Mouse (Mus musculus) heart, postnatal 25 days (tissue): ENCODE data around the gene Pvalb. TPM values are rescaled to one million over a fixed set of nuclear protein-coding genes. Genes with fewer than 3 reads are reported as not detected.
A peak's percentile ranks its signal among the peaks of the same experiment; 100 is the strongest.

Experiments
- DNase-seq: peaks from one replicate; pipeline ENCODE4 v3.0.0; 2022; ENCODE audit warnings: low spot score
- intact Hi-C: fragments of 180-260 bp; cut with DNase I; formaldehyde crosslinking; loops from one replicate; pipeline ENCODE4 v1.15.1; 2025
- total RNA-seq, 2 experiments: library from RNA; stranded (reverse); gene quantifications; 2 replicates each; pipeline ENCODE4 v1.2.3; 2021

Gene Pvalb
- under 1 TPM; 0.64 to 0.91 TPM for total RNA-seq

DNA sequence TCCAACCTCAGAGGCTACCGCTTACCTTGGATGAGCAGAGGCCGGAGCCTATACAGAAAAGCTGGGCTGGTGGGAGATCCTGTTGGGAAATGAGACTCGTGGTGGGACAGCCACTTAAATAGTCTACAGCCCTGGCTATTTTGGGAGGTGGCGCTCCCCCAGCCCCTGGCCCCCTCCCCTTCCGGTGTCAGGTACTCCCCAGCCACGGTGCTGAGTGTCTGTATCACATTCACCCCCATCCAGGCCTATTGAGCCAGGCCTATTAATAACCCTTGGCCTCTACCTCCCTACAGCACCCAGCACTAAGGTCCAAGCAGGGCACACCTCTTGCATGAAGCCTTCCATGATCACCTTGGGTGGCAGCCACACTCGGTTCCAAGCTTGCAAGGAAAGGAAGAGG is at the start of gene Pvalb:
Gene Pvalb (minus strand): TSS at position 89 of the 400 bp plus-strand sequence.
- no peak for DNase-seq
- intact Hi-C loops, result no loop called here

DNA sequence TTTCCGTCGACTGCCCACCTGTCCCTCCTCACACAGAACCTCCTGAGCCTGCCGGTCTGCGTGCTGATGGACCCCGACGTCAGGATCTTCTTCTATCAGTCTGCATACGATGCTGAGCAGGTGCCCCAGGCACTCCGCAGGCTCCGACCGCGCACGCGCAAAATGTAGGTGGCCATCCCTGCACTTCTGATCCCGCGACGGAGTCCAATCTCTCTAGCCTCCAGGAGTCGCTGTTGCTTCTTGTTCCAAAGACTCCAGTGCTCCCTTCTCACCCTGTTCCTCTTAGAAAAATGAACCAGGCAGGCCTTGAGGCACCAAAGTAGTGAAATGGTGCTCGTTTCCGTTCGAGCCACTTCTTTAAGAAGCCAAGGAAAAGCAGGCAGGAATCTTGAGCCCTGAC is 48.6 kb upstream of the Pvalb start:
- intact Hi-C loops, result loop anchor here (5.0 kb wide), 1 partner anchor 183 kb away; no protein-coding TSS in a partner anchor
- no peak for DNase-seq

DNA sequence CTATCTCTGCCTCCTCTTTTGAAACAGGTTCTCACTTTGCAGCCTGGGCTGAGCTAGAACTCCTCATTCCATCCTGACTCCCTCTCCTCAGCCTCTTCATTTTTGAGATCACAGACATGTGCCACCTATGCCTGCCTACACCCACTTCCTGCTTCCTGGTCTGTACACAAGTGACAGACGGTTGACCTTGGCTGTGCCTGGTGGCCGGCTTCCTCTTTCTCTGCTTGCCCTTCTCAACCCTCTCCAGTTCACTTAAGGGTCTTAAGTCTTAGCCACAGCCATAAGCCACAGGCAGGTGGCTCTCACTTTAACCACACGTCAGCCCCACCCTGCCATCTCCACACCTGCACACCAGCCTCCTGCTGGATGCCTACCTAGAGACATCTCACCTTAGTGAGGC is 42.2 kb upstream of the Pvalb start:
- DNase-seq, result no peak
- intact Hi-C loops, result no loop called here

DNA sequence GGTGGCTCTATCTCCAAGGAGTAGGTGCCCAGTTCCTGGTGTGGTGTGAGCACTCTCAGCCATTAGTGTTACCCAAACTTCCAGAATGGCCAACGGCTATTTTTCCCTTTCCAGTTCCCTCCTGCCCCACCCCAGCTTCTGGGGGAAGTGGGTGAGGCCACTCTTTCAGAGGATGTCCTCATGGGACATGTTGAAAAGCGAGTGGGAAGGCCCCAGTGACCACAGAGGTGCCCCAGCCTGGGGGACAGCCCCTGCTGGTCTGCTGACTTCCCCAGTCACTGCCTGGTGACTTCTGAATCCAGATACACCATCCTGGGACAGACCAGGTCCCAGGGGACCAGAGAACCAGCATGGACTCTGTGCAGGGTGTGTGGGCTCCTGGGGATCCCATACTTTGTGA is 41.5 kb upstream of the Pvalb start:
- no peak for DNase-seq
- intact Hi-C loops, result no loop called here

DNA sequence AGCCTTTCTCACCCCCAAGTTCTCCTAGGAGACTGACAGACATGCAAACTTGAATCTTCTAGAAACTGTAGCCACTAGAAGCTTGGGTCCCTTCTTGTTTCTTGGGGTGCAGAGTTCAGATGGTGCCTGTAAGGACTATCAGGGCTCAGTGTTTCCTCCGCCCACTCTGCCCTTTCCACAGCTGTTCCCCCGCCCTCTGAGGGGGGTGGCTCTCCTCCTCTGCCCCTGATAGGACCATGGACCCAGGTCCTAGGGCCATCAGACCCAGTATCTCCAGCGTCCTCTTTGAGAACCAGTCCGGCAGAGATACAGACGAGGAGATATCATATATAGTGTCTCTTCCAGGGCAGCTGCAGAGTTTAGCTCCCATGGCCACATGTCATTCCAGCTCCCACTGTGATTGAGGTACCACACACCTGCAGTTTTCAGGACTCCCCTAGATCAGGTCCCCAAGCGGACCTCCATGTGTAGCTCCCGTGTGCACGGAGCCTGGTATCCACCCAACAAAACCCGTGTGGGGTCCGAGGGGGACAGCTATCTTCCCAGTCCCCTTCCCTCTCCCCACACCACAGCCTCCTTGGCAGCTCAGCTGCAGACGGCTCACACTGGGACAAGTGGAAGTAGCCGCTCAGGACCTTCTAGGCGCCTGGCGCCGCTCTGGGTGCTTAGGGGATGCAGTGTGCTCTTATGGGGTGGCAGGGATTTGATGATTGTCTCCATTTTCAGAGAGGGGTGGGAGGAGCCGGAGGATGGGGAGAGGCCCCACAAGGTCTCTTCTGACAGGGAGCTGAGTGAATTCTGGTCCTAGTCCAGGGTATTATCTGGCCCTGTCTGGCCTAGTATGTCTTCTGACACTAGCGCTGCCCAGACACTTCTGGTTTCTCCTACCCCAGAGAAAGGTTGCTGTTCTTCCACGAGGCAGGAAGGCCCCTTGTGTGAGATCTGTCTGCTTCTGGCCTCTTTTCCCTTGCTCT is 40.2 kb upstream of the Pvalb start:
- intact Hi-C loops, result no loop called here
- no peak for DNase-seq

DNA sequence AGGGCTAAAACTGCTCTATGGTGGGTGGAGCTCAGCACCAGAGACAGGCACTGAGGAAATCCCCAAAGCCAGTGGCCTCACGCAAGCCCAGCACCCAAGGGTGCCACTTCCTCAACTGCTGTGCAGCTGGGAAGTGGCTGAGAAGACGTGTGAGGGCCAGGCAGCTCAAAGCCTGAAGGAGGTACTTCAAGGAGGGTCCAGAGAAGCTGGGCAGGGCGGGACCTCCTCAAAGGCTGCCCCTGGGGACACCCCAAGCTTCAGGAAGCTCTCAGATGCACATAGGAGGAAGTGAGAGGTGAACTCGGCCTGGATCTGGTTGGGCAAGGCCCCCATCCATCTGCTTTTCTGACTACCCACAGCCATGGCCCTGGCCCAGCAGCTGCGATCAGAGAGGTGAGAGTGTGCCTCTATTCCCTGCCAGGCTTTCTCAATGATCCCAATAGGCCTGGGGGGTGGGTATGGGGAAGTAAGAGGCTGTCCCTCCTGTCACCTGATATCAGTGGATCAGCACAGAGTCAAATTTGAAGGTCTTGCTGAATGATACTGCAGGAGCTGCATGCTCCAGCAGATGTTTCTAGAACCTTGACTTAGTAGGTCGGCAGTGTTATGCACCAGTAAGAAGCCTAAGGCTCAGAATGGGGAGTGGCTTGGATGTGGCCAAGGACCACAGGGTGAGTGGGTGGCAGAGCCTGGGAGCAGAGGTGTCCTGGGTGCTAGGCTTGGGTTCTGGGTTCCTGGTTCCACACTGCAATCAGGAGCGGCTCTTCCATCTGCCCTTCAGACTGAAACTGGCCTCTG is 38.7 kb upstream of the Pvalb start, which contains the start of gene Ncf4:
Gene Ncf4 (plus strand): TSS at position 107 of the 798 bp plus-strand sequence.
- DNase-seq, result peak; percentile 20
- intact Hi-C loops, result no loop called here

DNA sequence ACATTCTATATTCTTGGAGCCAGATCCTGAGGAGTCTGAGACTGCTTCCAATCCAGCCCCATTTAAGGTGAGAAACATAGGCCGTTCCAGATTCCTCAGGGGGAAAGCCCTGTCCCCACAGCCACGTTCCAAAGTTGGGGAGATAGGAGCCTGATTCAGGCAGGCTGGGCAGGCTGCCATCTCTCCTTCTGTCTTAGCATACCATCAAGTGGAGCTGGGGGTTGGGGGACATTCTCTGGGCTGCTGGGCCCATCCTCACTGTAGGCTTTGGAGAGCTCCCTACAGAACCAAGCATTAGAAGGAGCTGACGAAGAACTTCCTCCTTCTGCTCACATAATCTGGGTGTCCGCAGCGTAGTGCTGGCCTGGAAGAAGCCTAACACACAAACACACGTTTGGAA is 37.6 kb upstream of the Pvalb start:
- DNase-seq, result no peak
- intact Hi-C loops, result no loop called here

DNA sequence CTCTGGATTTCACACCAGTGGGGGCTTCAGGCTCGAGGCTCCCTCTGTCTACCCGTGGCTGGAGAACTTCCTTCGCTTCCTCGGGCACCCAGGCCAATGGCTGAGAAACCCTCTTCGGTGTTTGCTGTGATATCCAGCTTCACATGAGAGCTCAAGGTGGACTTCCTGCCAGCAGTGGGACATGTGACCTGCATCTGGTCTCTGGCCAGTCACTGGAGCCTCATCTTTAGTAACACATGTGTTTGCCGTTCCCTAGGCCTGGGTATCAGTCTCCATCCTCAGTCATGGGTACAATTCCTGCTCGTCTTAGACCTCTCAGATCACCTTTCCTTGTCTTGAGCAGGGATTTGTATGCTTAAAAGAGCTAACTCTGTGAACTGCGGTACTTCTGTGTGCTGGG is 36.9 kb upstream of the Pvalb start:
- intact Hi-C loops, result no loop called here
- no peak for DNase-seq

DNA sequence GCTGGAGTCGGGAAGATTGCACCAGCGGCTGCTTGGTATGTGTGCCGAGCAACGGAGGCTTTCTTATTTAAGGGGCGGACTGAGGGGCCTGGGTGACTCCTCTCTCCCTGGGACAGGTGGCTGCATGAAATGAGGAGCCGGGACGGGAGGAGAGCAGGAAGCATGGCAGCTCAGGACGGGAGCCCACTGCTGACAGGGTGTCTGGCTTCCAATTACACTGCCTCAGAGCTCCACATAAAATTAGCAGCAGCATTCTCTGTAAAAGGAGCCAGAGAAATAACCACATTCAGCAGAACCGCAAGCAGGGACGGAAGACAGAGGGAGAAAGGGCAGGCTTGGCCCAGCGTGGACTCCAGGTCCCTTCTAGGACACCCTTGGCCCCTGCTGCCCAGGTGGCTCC is 35.1 kb upstream of the Pvalb start:
- no peak for DNase-seq
- intact Hi-C loops, result no loop called here

DNA sequence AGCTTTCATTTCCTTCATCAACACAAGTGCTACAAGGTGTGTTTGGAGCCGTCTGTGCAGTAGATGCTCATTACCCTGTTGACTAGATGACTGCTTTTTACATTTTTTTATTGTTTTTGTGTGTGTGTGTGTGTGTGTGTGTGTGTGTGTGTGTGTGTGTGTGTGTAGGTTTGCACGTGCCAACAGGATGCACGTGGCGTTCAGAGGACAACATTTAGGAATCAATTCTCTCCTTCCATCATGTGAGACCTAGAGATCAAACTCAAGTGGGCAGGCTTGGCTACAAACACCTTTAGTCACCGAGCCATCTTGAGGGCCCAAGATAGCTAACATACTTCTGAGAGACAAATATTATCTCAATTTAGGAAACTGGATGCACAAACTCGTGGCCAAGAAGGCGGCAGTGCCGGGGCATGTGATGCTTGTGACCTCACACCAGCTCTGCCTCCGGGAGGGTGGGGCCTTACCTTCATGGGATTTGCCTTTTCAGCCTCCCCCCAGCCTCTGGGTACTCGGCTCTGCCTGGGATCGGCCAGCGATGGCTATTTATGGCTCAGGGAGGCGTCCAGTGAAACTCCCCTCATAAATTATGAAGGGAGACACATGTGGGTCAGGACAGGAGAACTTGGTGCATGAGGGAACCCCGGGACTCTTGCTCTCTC is 33.9 kb upstream of the Pvalb start:
- no peak for DNase-seq
- intact Hi-C loops, result loop anchor here (5.0 kb wide), 1 partner anchor 63 kb away; no protein-coding TSS in a partner anchor

DNA sequence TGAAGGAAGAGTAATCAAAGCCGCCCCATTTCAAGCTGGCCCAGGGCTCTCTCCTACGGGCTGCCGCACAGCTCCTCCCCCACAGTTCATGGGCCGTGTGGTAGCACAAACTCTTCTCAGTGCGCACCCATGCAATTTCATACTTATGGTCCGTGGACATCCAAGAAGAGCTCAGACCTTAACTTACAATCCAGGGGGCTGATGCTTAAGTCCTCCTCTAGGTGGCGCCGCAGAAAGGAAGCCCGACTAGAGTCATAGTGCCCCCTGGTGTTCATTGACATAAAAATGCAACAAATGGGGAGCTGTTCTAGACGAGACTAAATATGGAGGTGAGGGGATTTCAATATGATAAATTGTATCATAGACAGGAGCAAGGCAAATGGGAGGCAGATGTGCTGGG is 33.3 kb upstream of the Pvalb start:
- DNase-seq, result no peak
- intact Hi-C loops, result loop anchor here (5.0 kb wide), 1 partner anchor 62 kb away; no protein-coding TSS in a partner anchor

DNA sequence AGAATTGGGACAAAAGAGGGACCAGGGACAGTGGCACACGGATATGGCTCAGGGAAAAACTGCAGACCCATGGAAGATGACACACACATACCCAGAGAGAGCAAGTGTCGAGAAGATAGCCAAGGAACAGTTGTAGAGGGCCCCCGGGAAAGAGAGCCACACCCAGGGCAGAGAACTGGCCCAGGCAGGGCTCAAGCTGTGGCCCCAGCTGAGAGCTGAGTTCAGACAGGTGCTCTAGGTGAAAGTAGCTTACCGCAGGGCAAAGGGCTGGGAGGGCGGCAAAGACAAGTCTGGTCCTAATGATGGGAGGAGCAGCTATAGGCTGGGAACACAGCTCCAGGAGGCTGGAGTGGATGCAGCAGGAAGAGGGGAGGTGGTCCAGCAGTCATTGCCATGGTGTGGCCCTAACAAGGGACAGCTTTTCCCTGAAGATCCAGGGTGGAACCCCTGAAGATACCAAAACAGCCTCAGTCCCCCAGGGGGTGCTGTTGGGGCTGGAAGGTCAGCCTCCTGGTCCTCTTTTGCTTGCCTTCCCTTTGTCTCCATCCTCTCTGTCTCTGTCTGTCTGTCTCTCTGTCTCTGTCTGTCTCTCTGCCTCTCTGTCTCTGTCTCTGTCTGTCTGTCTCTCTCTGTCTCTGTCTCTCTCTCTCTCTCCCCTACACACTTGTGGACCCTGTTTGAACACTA is 28.8 kb upstream of the Pvalb start:
- intact Hi-C loops, result loop anchor here (5.0 kb wide), 1 partner anchor 58 kb away; no protein-coding TSS in a partner anchor
- DNase-seq, result no peak

DNA sequence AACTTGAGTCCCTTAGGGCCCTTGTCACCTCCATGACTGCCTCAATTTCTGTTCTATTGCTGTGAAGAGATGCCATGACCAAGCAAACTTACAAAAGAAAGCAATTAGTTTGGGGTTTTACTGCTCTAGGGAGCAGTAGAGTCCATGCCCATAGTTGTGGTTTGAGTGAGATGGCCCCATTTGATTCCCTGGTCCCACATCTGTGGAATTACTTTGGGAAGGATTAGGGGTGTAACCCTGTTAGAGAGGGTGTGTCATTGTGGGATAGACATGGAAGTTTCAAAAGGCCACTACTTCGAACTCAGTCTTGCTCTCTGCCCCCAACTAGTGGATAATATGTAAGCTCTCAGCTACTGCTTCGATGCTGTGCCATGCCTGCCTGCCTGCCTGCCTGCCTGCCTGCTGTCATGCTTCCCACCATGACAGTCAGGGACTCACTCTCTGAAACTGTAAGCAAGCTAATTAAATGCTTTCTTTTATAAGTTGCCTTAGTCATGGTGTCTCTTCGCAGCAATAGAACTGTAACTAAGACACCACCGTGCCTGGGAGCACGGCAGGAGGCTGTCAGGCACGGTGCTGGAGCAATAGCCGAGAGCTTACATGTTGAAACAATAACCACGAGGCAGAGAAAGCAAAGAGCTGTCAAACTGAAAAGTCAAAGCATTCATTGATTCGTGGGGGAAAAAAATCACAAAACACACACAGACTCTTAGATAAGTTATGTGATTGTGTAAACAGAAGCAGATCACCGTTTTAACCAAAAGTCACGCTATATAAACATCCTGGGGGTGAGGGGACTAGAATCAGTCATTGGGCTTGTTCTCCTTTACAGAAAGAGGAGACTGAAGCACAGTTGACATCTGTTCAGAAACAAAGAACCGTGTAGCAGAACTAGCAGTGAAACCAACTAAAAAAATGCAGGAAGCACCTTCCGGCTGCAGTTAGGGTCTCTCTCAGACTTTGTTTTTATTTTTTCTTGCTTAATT is 25.4 kb upstream of the Pvalb start:
- intact Hi-C loops, result no loop called here
- DNase-seq, result no peak

DNA sequence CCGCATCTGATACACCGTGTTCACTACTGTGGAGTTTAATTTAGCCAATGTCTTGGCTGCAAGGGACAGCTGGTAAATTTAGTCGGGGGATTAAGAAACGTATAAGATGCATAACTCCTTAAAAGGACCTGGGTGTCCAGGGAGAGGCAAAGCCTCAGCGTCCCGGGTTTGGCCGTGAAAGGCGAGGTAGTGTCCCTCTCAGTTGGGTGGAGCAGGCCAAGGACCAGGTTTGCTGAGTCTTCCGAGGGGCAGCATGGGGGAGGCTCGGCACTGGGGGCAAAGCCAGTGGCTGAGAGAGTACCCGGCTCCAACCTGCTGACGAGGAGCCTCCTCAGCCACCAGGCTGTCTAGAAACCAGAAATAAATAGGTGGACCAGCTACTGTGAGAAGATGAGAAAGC is 21.6 kb upstream of the Pvalb start:
- DNase-seq, result no peak
- intact Hi-C loops, result no loop called here

DNA sequence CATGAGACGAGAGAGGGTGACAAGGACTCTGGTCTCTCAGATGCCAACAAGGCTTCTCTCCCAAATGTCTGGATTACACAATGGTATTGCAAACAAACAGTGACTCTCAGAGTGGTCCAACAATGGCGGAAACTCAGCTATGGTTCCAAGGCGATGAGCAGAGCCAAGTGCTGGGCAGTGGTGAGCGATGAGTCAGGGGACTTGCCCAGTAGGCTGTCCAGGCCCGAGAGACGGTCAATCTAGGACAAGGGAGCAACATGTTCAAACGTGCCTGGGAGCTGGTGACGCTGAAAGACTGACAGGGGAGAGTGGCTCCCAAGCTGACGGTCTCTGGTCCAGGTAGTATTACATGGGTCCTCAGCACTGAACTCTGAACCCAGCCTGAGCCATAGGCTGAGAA is 9.1 kb upstream of the Pvalb start:
- no peak for DNase-seq
- intact Hi-C loops, result no loop called here

DNA sequence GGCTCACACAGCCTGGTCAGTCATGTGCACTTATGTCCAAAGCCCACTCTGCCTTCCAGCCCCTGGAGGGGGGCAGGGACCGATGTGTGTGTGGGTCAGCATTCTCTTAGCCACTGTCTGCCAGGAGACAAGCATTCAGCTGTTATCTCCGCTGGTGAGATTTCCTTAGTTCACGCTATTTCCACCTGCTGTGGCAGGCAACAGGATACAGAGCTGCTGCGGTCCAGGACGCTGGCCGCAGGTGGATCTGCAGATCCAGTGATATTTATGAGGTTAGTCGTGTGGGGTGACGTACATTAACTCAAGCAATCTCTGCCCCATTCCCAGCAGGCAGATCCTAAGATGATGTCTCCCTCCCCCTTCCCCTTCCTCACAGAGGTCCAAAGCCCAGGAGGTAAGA is 5.2 kb upstream of the Pvalb start:
- intact Hi-C loops, result no loop called here
- DNase-seq, result no peak

DNA sequence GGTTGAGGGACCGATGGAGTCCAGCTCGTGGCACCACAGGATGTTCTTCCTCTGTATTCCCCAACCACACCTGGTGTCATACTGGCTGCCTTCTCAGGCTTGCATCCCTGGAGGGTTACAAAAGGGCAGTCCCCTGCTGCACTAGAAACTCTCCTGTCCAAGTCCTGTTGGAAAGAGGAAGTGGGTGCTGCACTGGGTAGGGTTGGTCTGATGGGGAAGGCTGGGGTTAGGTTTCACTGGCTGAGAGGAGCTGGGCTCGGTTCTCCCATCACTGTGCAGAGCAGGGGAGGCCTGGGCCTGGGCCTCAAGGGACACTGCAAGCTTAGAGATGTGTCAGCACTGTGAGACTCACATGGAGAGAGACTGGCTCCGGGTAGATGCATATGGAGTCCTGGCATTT is 4.0 kb upstream of the Pvalb start:
- intact Hi-C loops, result no loop called here

DNA sequence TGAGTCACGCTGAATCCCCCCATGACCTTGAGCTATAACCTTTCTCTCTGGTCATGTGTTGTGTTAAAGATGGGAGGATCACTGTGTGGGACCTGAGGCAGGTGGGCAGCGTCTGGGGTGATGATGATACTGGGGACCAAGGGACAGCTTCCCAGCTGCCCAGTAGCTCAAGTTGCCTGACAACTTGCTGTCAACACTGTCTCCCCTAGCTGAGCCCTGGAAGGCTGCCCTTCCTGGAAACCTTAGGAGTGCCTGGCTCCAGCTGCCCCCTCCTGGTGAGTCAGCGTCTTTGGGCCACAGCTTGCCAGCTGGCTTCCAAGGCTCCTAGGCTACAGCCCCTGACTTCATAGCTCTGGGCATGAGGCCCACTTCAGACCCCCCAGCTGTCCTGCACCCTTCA is 1.0 kb downstream of the Pvalb start:
- intact Hi-C loops, result no loop called here
- DNase-seq, result no peak

More for the DNA sequence above, 4.0 kb upstream of the Pvalb start:
- DNase-seq, result no peak
